Mouse (Mus musculus) CH12.LX (cell line): ENCODE measurements at regions not wholly inside any gene's neighbourhood (a gene's known extent, or its start where the extent isn't known, plus 50 kb on each side); places are given as distances from the start of the nearest gene placed in this dataset.

Experiments used
- CTCF ChIP-seq, 2 experiments: IDR thresholded peaks in 1 of 2; conservative IDR thresholded peaks in 1 of 2; 2 replicates each; pipeline ENCODE4 v1.5.1; 2011 to 2012; ENCODE audit warnings: low read depth in 2 of 2, low read length in 2 of 2, improper control_type of control experiment in 1 of 2, inconsistent platforms in 1 of 2, mild to moderate bottlenecking in 1 of 2, moderate library complexity in 1 of 2
- ELF1 ChIP-seq: IDR thresholded peaks from 2 replicates; pipeline ENCODE4 v1.6.1; 2014; ENCODE audit warnings: low read depth, mild to moderate bottlenecking, inconsistent platforms, low read length, improper control_type of control experiment
- EP300 ChIP-seq: IDR thresholded peaks from 2 replicates; pipeline ENCODE4 v1.6.1; 2011; ENCODE audit warnings: low read length, improper control_type of control experiment
- MYC ChIP-seq: IDR thresholded peaks from 2 replicates; pipeline ENCODE4 v1.6.1; 2011; ENCODE audit warnings: low read depth, mild to moderate bottlenecking, improper control_type of control experiment, low read length
- NELFE ChIP-seq: IDR thresholded peaks from 2 replicates; pipeline ENCODE4 v1.6.1; 2011; ENCODE audit warnings: low read depth, low read length, improper control_type of control experiment
- POLR2A ChIP-seq: IDR thresholded peaks from 2 replicates; pipeline ENCODE4 v1.6.1; 2011; ENCODE audit warnings: low read depth, mild to moderate bottlenecking, improper control_type of control experiment, low read length
- RAD21 ChIP-seq: IDR thresholded peaks from 2 replicates; pipeline ENCODE4 v1.6.1; 2011; ENCODE audit warnings: low read depth, mild to moderate bottlenecking, low read length, improper control_type of control experiment, moderate library complexity
- RCOR1 ChIP-seq: conservative IDR thresholded peaks from 2 replicates; pipeline ENCODE4 v1.6.1; 2012; ENCODE audit warnings: low read depth, mild to moderate bottlenecking, inconsistent platforms, low read length, improper control_type of control experiment
- USF1 ChIP-seq: IDR thresholded peaks from 2 replicates; pipeline ENCODE4 v1.6.1; 2014; ENCODE audit warnings: low read depth, mild to moderate bottlenecking, inconsistent platforms, low read length, improper control_type of control experiment
- ZMIZ1 ChIP-seq: IDR thresholded peaks from 2 replicates; pipeline ENCODE4 v1.6.1; 2012; ENCODE audit warnings: low read depth, mild to moderate bottlenecking, inconsistent platforms, low read length, improper control_type of control experiment

- TF ChIP-seq RCOR1 (no peak), RAD21 (no peak), ELF1 (no peak), CTCF (conservative IDR thresholded peaks at IDR 0.05 in 1 of 2, IDR thresholded peaks at IDR 0.05 in 1 of 2; ENCODE audit: low read depth in 2 of 2, low read length in 2 of 2) (no peak), POLR2A (no peak), MYC (no peak), NELFE (no peak), ZMIZ1 (no peak), USF1 (no peak), EP300 (no peak)
These were observed 776.0 kb downstream of the Diaph3 start for GRCm38 (mm10) chr14:86365032-86365431.
